Mouse (Mus musculus) lung, adult 2 months (tissue): Measurements from ENCODE around the gene Zfp217. TPM values are rescaled to one million over a fixed set of nuclear protein-coding genes. Genes with fewer than 3 reads are reported as not detected.

Source experiments
- DNase-seq: peaks from one replicate; pipeline ENCODE4 v3.0.0; 2022
- H3K4me1 ChIP-seq: fragments of 200-500 bp; 2 replicates; pipeline ENCODE4 v1.6.1; 2011; ENCODE audit warnings: low read length; ENCODE audit not compliant: control insufficient read depth, insufficient read depth
- H3K4me3 ChIP-seq: fragments of 200-500 bp; replicated peaks from 2 replicates; pipeline ENCODE3; 2011; ENCODE audit warnings: low read depth, mild to moderate bottlenecking, control low read depth, low read length; ENCODE audit errors: extremely low read depth
- CTCF ChIP-seq: fragments of 200-500 bp; IDR thresholded peaks from 2 replicates; pipeline ENCODE4 v1.5.1; 2011; ENCODE audit warnings: mild to moderate bottlenecking, low read length, control low read depth; ENCODE audit not compliant: insufficient read depth
- POLR2A ChIP-seq: fragments of 200-500 bp; IDR thresholded peaks from 2 replicates; pipeline ENCODE4 v1.6.1; 2011; ENCODE audit warnings: low read depth, mild to moderate bottlenecking, control low read depth, low read length, borderline replicate concordance; ENCODE audit errors: extremely low read depth
- WGBS: fragments of 180-500 bp; shearing (Covaris S2); methylation state at CpG from one replicate; pipeline ENCODE4 v1.1.7; 2018; 5-methylcytosine and 5-hydroxymethylcytosine counted together
- polyA plus RNA-seq: library from polyadenylated mRNA; depleted of rRNA; stranded (reverse); fragments of >200 nt; gene quantifications from 2 replicates; pipeline ENCODE4 v1.2.3, GENCODE M21; 2012

Gene Zfp217
- polyA plus RNA-seq, 1 experiment = 19.8 TPM

DNA sequence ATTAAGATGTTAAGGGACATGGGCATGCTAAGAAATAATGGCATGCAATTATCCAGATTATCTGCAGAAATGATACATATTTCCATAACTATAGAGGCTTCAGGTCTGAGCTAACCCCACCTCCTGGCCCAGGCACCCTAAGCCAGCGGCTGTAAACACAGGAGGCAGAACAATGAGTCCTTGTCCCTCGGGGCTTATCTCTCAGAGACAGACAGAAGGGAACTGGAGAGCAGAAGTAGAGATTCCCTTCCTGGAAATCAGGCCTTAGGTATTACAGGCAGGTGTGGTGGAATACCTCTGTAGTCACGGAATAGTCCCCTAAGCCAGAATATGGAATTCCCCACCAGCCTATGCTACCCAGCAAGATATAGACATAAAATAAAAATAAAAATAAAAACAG is 11.0 kb downstream of the Zfp217 start:
- 41% methylated on average over 3 of the region's 3 CpGs for WGBS
- no peak overlapping the region for H3K4me3 ChIP-seq
- DNase-seq = no peak
- peaks cover 3% of the 10 kb centered on the region; the same call in 1 of the 2 replicates for H3K4me1 ChIP-seq
- TF ChIP-seq CTCF (no peak), POLR2A (no peak)

DNA sequence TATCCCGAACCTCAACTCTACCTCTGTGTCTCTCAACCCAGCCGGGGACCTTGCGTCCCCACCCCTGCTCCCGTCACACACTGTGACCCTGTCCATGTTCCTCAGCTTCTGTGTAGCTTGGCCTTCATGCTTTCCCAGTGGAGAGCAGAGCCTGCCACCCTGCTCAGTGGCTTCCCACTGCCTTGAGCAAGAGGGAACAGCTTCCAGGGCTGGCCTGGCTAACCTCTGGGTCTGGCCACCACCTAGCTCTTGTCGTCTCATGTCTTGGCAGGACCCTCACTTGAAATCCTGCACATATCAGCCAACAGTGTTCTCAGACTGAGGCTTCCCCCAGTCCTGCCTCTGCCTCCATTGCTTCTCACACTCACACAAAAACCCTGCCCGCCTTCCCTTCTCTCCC is 12.1 kb downstream of the Zfp217 start:
- DNase-seq = no peak
- Histone ChIP-seq H3K4me3 (no peak overlapping the region), H3K4me1 (peaks cover 3% of the 10 kb centered on the region; the same call in 1 of the 2 replicates)
- 93% methylated on average over 6 of the region's 6 CpGs for WGBS
- TF ChIP-seq CTCF = no peak
- no peak for TF ChIP-seq POLR2A

DNA sequence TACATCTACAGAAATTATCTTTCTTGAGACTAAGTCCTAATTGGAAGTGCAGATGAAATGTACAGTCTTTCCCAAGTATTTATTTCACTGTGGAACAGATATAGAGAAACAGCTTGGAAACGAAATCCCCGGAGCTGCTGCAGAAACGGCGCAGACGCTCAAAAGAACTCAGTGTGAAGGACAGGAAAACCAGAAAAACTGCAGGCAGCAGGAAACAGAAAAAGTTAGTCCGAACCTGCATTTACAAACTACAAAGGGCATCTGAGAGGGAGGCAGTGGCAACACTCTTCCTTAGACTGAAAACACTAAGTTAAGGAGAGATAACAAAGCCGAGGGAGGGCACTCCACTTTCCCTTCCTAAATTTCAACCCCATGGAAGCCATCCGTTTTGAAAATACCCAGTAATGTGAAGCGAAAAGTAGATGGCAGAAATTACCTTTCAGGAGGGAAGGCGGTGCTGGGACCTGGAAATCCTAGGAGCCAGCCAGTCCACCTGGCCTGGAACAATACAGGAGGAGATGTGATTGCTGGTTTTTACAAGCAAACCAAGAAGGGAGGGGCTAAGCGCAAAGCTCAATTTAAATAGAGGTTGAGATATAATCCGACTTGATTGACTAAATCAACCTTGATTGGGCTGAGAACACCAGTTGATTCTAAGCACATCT is 13.7 kb downstream of the Zfp217 start:
- Histone ChIP-seq H3K4me3 (peak overlapping the region; percentile 35), H3K4me1 (peaks cover 11% of the 10 kb centered on the region)
- TF ChIP-seq CTCF (no peak), POLR2A (no peak)
- DNase-seq = no peak
- 20% methylated on average over 12 of the region's 12 CpGs for WGBS

DNA sequence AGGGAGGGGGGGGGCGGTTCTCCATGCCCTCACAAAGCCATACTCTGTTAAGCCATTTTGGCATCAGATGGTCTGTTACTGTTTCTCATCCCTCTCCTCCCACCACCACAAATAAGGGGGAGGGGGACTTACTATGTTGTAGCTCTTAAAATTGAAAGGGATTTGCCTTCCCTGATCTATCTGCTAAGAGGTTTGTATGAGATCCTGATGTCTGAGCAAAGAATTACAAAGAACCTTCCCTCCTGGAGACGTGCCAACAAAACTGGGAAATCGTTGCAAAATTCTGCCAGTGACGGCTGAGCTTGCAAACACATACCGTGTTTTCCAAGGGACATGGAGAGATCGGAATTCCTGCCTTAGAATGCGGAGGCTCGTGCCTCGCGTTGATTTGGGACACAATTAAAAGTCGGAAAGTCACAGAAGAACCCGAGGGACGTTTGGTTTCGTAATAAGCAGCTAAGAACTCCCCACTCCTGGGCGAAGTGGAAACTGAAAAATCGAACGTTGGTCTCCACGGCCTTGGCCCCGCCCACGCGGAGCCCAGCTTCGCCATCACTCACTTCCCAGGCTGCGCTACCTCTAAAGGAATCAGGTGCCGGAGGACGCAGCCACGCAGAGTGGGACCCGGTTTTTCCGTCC is 14.7 kb downstream of the Zfp217 start:
- TF ChIP-seq CTCF (no peak), POLR2A (peak; percentile 66; the same call in 1 of the 2 replicates)
- DNase-seq = peak; percentile 84
- 1% methylated on average over 28 of the region's 28 CpGs for WGBS
- H3K4me3 ChIP-seq = peak overlapping the region; percentile 70
- peaks cover 14% of the 10 kb centered on the region for H3K4me1 ChIP-seq

DNA sequence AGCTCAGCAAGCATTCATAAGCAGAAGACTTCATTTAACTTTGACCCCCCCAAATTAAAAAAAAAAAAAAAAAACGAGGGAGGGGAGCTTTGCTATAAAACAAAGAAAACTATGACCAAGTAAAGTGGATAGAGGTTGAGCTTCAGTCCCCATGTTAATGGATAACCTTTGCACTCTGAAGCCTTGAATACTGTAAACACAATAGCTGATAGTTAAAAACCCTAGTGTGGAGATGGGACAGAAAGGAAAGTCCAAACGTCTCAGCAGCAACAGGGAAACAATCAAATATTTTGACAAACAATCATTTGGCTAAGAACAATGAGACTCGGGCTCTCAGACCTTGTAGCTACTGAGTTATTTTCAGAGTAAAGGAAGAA is 15.2 kb downstream of the Zfp217 start:
- no peak for DNase-seq
- WGBS = 2% methylated on average over 3 of the region's 3 CpGs
- TF ChIP-seq POLR2A (no peak), CTCF (no peak)
- peak overlapping the region; percentile 70 for H3K4me3 ChIP-seq
- H3K4me1 ChIP-seq = peaks cover 17% of the 10 kb centered on the region

DNA sequence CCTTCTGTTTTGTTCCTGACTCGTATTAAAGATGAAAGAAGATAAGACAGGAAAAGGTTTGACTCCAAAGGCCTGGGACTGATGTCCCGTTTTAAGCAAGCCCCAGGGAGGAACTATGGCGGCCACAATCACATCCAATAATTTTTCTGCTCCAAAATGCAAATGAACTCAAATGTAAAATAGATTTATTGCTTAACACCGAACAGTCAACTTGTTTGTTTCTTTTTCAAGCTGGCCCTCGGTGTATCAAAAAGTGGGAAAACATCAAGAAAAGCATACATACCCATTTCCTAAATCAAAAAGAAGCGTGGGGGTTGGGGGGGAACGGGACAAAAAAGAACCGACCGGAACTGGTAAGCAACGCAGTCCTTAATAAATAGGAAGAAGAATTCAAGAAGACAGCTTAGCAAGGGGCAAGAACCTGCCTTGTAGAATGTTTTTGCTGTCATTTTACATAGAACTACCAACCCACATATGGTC is 15.9 kb downstream of the Zfp217 start:
- H3K4me3 ChIP-seq = peak overlapping the region; percentile 24

DNA sequence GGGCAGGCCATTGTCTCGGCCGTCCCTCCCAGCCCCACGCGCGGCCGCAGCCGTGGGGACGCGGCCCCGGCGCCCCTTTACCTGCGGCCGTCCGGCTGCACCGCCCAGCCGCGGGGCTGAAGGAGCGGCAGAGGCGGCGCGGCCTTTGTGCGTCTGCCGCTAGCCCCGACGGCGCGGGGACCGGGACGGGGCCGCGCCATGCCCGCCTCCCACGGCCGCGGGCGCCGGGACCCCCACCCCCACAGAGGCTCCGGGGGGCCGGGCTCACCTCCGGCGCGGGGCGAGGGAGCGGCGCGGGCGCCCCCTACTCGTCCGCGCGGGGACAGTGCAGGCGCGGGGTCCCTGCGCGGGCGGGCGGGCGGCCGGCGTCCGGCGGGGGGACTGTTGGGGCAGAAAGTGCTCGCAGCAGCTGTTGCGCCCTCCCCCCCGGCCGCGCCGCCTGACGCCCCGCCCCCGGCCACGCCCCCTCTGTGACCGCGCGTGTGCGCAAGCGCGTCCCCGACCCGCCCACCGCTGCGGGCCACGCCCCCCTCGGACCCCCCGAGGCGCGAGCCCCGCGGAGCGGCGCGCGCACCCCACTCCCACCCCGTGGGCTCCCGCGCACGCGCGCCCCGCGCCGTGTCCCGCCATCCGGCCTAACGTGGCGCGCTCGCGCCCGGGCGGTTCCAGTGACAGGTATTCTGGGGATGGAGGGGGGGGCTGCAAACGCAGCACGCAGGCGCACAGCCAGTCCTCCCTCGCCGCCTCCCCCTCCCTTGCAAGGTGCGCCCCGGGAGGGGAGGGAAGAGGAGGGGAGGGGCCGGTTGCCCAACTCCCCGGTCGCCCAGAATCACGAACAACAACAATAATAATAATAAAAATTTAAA is 16.9 kb downstream of the Zfp217 start:
- peak; percentile 82 for DNase-seq
- TF ChIP-seq CTCF = no peak
- TF ChIP-seq POLR2A = peak; percentile 12; the same call in 1 of the 2 replicates
- 1% methylated on average over 102 of the region's 122 CpGs for WGBS
- Histone ChIP-seq H3K4me1 (peaks cover 24% of the 10 kb centered on the region), H3K4me3 (peak overlapping the region; percentile 80)

More for the DNA sequence above, 15.9 kb downstream of the Zfp217 start:
- H3K4me1 ChIP-seq = peaks cover 23% of the 10 kb centered on the region
- no peak for TF ChIP-seq POLR2A
- TF ChIP-seq CTCF = no peak
- 6% methylated on average over 10 of the region's 10 CpGs for WGBS
- DNase-seq = no peak

DNA sequence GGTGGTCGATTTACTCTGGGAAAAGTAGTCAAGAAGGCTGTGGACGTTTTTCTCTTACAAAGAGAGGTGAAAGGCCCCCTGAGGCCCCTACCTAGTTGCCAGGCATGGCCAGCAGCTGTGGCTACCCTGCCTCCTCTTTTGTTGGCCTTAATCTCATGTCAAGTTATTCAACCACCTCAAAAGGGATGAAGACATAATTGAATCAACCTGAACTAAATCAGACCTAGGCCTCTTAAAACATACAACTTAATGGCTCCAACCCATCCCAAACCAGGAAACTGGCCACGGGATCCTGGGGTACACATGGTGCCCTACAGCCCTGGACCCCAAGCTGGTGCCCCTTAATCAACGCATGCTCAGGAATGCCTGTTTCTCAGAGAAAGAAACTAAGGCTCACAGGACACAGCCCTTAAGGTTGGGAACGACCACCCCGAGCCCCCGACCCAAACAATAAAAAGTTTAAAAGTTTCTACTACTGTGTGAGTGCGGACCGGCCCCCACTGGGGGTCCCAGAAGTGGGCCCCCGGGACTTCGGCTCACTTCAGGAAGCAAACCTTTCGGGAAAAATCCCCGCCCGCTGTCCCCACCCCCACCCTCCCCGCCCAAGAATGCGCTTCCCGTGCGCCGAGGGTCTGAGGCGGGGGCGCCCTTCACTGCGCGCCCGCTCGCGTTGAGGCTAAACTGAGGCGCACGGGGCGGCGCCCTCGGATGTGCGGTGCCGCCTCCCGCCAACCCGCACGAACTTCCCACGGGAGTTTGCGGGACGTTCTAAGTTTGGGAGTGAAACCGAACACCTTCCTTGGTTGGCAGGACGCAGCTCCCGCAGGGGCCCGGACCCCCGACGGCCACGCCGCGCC is 17.8 kb downstream of the Zfp217 start:
- TF ChIP-seq POLR2A (0 out of 2 replicates have a peak, but pooled peaks have one; percentile 6), CTCF (no peak)
- Histone ChIP-seq H3K4me3 (peak overlapping the region; percentile 80), H3K4me1 (peaks cover 27% of the 10 kb centered on the region)
- peak; percentile 46 for DNase-seq
- 1% methylated on average over 48 of the region's 48 CpGs for WGBS
